Comparison of ENCODE assay signal across 10 mouse cellular contexts in genomic region chr9:44478229-44478921, GRCm38 (mm10). TPM values are rescaled to one million over a fixed set of nuclear protein-coding genes. Genes with fewer than 3 reads are reported as not detected.
A peak's percentile ranks its signal among the peaks of the same experiment; 100 is the strongest.
DNase-seq lines count a peak whose midpoint lies in the region; ATAC-seq and TF ChIP-seq lines count a peak whose summit lies in the region.
"Had no signal": no experiment of that assay in that cellular context is flagged by ENCODE, and none has a peak within 500 bp of the region (broad histone marks: within the 10 kb centered on the region; RNA-seq: fewer than 3 reads in every experiment).

No protein-coding gene starts in this region.

- peak overlapping the region; percentile 91 for H3K27ac ChIP-seq in heart, postnatal 0 days (ENCODE audit: low read depth)
- H3K27ac ChIP-seq in lung, embryonic 16.5 days (ENCODE audit: low read length): peak overlapping the region; percentile 100

- TF ChIP-seq CTCF in heart, postnatal 0 days (IDR thresholded peaks at IDR 0.05; ENCODE audit: low read depth): no peak

- no peak; the same call in 1 of the 2 replicates for TF ChIP-seq EP300 in heart, postnatal 0 days (IDR thresholded peaks at IDR 0.05; ENCODE audit: low read depth)

- peaks cover 36% of the 10 kb centered on the region for H3K27me3 ChIP-seq in megakaryocyte, embryonic 14.5 days (replicated peaks)
- no peaks in the 10 kb centered on the region for H3K27me3 ChIP-seq in heart, postnatal 0 days (ENCODE audit: control insufficient read depth, insufficient read depth, low read length)
- no peaks in the 10 kb centered on the region for H3K27me3 ChIP-seq in lung, embryonic 16.5 days (ENCODE audit: control insufficient read depth, insufficient read depth, low read depth, low read length)

- 0 out of 2 replicates have a peak, but pooled peaks cover 3% of the 10 kb centered on the region for H3K9me3 ChIP-seq in megakaryocyte, embryonic 14.5 days
- H3K9me3 ChIP-seq in heart, postnatal 0 days (replicated peaks; ENCODE audit: control insufficient read depth, low read length): no peaks in the 10 kb centered on the region
- no peaks in the 10 kb centered on the region for H3K9me3 ChIP-seq in lung, embryonic 16.5 days (ENCODE audit: control insufficient read depth, low read length)

- peak overlapping the region; percentile 92 for H3K4me3 ChIP-seq in megakaryocyte, embryonic 14.5 days (replicated peaks)
- H3K4me3 ChIP-seq in heart, postnatal 0 days (ENCODE audit: low read depth, low read length): peak overlapping the region; percentile 64
- peak overlapping the region; percentile 86 for H3K4me3 ChIP-seq in lung, embryonic 16.5 days (ENCODE audit: low read length)

- H3K36me3 ChIP-seq in megakaryocyte, embryonic 14.5 days (replicated peaks; ENCODE audit: low read length): no peaks in the 10 kb centered on the region
- no peaks in the 10 kb centered on the region for H3K36me3 ChIP-seq in heart, postnatal 0 days (replicated peaks; ENCODE audit: control insufficient read depth, insufficient read depth, low read length)
- H3K36me3 ChIP-seq in lung, embryonic 16.5 days (ENCODE audit: control insufficient read depth, insufficient read depth, low read length): no peaks in the 10 kb centered on the region

- H3K9ac ChIP-seq in heart, postnatal 0 days (replicated peaks; ENCODE audit: low read depth, low read length): peak overlapping the region; percentile 59
- peak overlapping the region; percentile 96 for H3K9ac ChIP-seq in lung, embryonic 16.5 days (ENCODE audit: low read length)

- WGBS in heart, postnatal 0 days: 0% methylated on average over 20 of the region's 27 CpGs
- under 1% methylated on average over 26 of the region's 27 CpGs for WGBS in lung, embryonic 16.5 days

- H3K4me2 ChIP-seq in heart, postnatal 0 days (ENCODE audit: low read depth, low read length): peak overlapping the region; percentile 90
- peak overlapping the region; percentile 98 for H3K4me2 ChIP-seq in lung, embryonic 16.5 days (ENCODE audit: low read depth, low read length)

- peak; percentile 96 for DNase-seq in embryo, embryonic 10.5 days (ENCODE audit: low spot score)
- peak; percentile 63 for DNase-seq in heart, postnatal 0 days (ENCODE audit: low spot score)
- peak; percentile 75 to 81 for DNase-seq in kidney, postnatal 36 days
- peak; percentile 62 to 72 for DNase-seq in right cerebral cortex, adult 2 months (ENCODE audit: low spot score in 2 of 2)

- ATAC-seq in megakaryocyte, adult 5-6 weeks (ENCODE audit: poor library complexity, severe bottlenecking): no peak
- peak; percentile 31; the same call in 1 of the 2 replicates for ATAC-seq in heart, postnatal 0 days (ENCODE audit: insufficient read depth, low read depth)
- peak; percentile 71 for ATAC-seq in lung, embryonic 16.5 days (ENCODE audit: low read depth)
- no peak for ATAC-seq in frontal cortex, adult (ENCODE audit: low TSS enrichment)

- peaks cover 47% of the 10 kb centered on the region for H3K4me1 ChIP-seq in megakaryocyte, embryonic 14.5 days
- H3K4me1 ChIP-seq in heart, postnatal 0 days (ENCODE audit: control insufficient read depth, insufficient read depth): peaks cover 9% of the 10 kb centered on the region; the same call in 1 of the 2 replicates
- peaks cover 20% of the 10 kb centered on the region for H3K4me1 ChIP-seq in lung, embryonic 16.5 days (replicated peaks; ENCODE audit: control insufficient read depth, insufficient read depth, low read length)

RNA-seq across cellular contexts. Expression of gene Bcl9l, which starts 4.2 kb away (rescaled TPM):
- polyA plus RNA-seq in megakaryocyte, embryonic 14.5 days (2012; ENCODE audit: insufficient read depth, low replicate concordance): 11.6 and 16.1 TPM in 2 replicates
- total RNA-seq in megakaryocyte, adult 5-6 weeks (2015): 6.0 TPM in 2 replicates
- 2.6 and 3.0 TPM in 2 replicates for total RNA-seq in megakaryocyte, adult 5-6 weeks (2017)
- 12.4 and 33.9 TPM in 2 replicates for total RNA-seq in heart, postnatal 0 days (2014; rRNA removed; ENCODE audit: low replicate concordance)
- 4.4 and 5.2 TPM in 2 replicates for polyA plus RNA-seq in heart, postnatal 0 days (2015; fragmentation: Nextera tagmentation; extraction: Ambion mirVana)
- polyA plus RNA-seq in lung, embryonic 16.5 days (2015; fragmentation: Nextera tagmentation; extraction: Ambion mirVana): 14.1 and 16.1 TPM in 2 replicates

RNA-seq across cellular contexts. Expression of gene Upk2, which starts 23.6 kb away (rescaled TPM):
- not detected in 2 replicates for polyA plus RNA-seq in megakaryocyte, embryonic 14.5 days (2012; ENCODE audit: insufficient read depth, low replicate concordance)
- total RNA-seq in megakaryocyte, adult 5-6 weeks (2015): not detected in 2 replicates
- total RNA-seq in megakaryocyte, adult 5-6 weeks (2017): not detected in 2 replicates
- total RNA-seq in heart, postnatal 0 days (2014; rRNA removed; ENCODE audit: low replicate concordance): 18.0 TPM in 1 of 2 replicates, not detected in the other
- not detected in 2 replicates for polyA plus RNA-seq in heart, postnatal 0 days (2015; fragmentation: Nextera tagmentation; extraction: Ambion mirVana)
- polyA plus RNA-seq in lung, embryonic 16.5 days (2015; fragmentation: Nextera tagmentation; extraction: Ambion mirVana): 1.8 and 2.0 TPM in 2 replicates
- total RNA-seq: adrenal gland, postnatal 4 days; neutrophil, adult 5-6 weeks had no signal

RNA-seq across cellular contexts. Expression of gene Foxr1, which starts 37.4 kb away (rescaled TPM):
- polyA plus RNA-seq in megakaryocyte, embryonic 14.5 days (2012; ENCODE audit: insufficient read depth, low replicate concordance): not detected in 2 replicates
- not detected in 2 replicates for total RNA-seq in megakaryocyte, adult 5-6 weeks (2015)
- total RNA-seq in megakaryocyte, adult 5-6 weeks (2017): not detected in 2 replicates
- total RNA-seq in heart, postnatal 0 days (2014; rRNA removed; ENCODE audit: low replicate concordance): not detected in 2 replicates
- not detected in 2 replicates for polyA plus RNA-seq in heart, postnatal 0 days (2015; fragmentation: Nextera tagmentation; extraction: Ambion mirVana)
- polyA plus RNA-seq in lung, embryonic 16.5 days (2015; fragmentation: Nextera tagmentation; extraction: Ambion mirVana): not detected in 2 replicates
- total RNA-seq: adrenal gland, postnatal 4 days; neutrophil, adult 5-6 weeks had no signal

Comparison
In these comparisons a context has a peak if more than half of its experiments do, and no peak if none do; other contexts are left out.
1. ATAC-seq: peak in heart, postnatal 0 days (single experiment) and lung, embryonic 16.5 days (single experiment); none in megakaryocyte, adult 5-6 weeks (single experiment) and frontal cortex, adult (single experiment).
2. Peak in every context shown above with its lines, with median percentiles within 50 percentile points of each other: H3K4me3 ChIP-seq and DNase-seq.